Mouse (Mus musculus) kidney, postnatal 0 days (tissue): ENCODE results near the gene Plin5. TPM values are rescaled to one million over a fixed set of nuclear protein-coding genes. Genes with fewer than 3 reads are reported as not detected.

Source experiments
- ATAC-seq: fragments of 200-750 bp; cut with Nextera tagmentation; replicated peaks from 2 replicates; pipeline ENCODE4 v1.8.0; 2017; ENCODE audit warnings: low read depth, moderate number of reproducible peaks, moderate TSS enrichment, moderate library complexity; ENCODE audit not compliant: low FRiP score
- DNase-seq: peaks from one replicate; pipeline ENCODE4 v3.0.0-alpha.2; 2016; ENCODE audit warnings: low spot score
- H3K27ac ChIP-seq: fragments of 300-500 bp; sonication (generic); 2 replicates; pipeline ENCODE4 v1.5.1; 2014; ENCODE audit warnings: mild to moderate bottlenecking
- H3K27me3 ChIP-seq: fragments of 300-500 bp; sonication (generic); 2 replicates; pipeline ENCODE4 v1.6.1; 2014; ENCODE audit warnings: low read length, mixed read lengths; ENCODE audit not compliant: insufficient read depth
- H3K36me3 ChIP-seq: fragments of 300-500 bp; sonication (generic); 2 replicates; pipeline ENCODE4 v1.6.1; 2014; ENCODE audit warnings: low read length, mixed read lengths; ENCODE audit not compliant: insufficient read depth
- H3K4me1 ChIP-seq: fragments of 300-500 bp; sonication (generic); replicated peaks from 2 replicates; pipeline ENCODE4 v1.6.1; 2014; ENCODE audit warnings: antibody characterized with exemption, low read length, mixed read lengths; ENCODE audit not compliant: insufficient read depth
- H3K4me2 ChIP-seq: fragments of 300-500 bp; sonication (generic); 2 replicates; pipeline ENCODE4 v1.6.1; 2014; ENCODE audit warnings: mild to moderate bottlenecking, low read length, moderate library complexity, mixed read lengths
- H3K4me3 ChIP-seq: fragments of 300-500 bp; sonication (generic); replicated peaks from 2 replicates; pipeline ENCODE4 v1.5.1; 2014; ENCODE audit warnings: low read depth, low read length
- H3K9ac ChIP-seq: fragments of 300-500 bp; sonication (generic); 2 replicates; pipeline ENCODE4 v1.6.1; 2014; ENCODE audit warnings: low read depth, low read length
- H3K9me3 ChIP-seq: fragments of 300-500 bp; sonication (generic); replicated peaks from 2 replicates; pipeline ENCODE4 v1.6.1; 2016; ENCODE audit warnings: low read length, inconsistent platforms, mixed read lengths
- CTCF ChIP-seq: IDR thresholded peaks from 2 replicates; pipeline ENCODE4 v1.5.1; 2016; ENCODE audit warnings: antibody characterized with exemption, low read depth, mild to moderate bottlenecking, moderate library complexity
- WGBS: fragments of 180-500 bp; shearing (Covaris S2); extraction: QIAGEN DNeasy Blood & Tissue Kit; methylation state at CpG from one replicate; pipeline ENCODE4 v1.1.7; 2014; 5-methylcytosine and 5-hydroxymethylcytosine counted together
- polyA plus RNA-seq: library from polyadenylated mRNA; unstranded; fragments of >200 nt; fragmentation: Nextera tagmentation; extraction: Ambion mirVana; gene quantifications from 2 replicates; pipeline ENCODE4 v1.2.1, GENCODE M21; 2015

Gene Plin5
- polyA plus RNA-seq, 1 experiment from 2014 or later = 1.3 TPM

DNA sequence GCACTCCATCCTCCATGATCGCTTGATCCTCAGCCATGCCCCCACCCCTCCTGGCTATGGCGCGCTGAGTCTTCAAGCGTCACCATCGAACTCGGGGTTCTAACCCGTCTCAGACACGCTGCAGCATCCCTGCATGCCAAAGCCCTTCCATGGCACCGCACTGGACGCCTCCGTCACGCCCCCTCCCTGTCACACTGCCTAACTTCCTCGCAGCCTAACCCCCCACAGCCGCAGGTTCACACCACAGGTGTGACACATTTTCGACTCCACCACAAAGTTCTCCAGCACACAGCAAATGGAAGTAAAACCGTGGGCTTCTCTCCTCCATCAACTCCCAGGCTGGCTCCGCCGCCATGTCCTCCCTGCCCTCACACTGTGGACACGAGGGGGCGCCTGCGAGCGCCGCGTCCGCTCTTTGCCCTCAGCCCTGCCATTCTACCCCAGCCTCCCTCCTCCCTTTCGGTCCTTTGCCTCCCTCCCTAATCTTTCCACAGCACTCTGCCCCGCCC lies 17.1 kb upstream of the Plin5 start:
- ATAC-seq (peak; percentile 9; the same call in 1 of the 2 replicates), DNase-seq (peak; percentile 51)
- H3K4me1 ChIP-seq = peaks cover 18% of the 10 kb centered on the region
- H3K27me3 ChIP-seq = 0 out of 2 replicates have a peak, but pooled peaks cover 4% of the 10 kb centered on the region
- peak overlapping the region; percentile 47 for H3K9ac ChIP-seq
- H3K4me3 ChIP-seq = peak overlapping the region; percentile 28; the same call in 1 of the 2 replicates
- WGBS = 3% methylated on average over 27 of the region's 27 CpGs
- no peaks in the 10 kb centered on the region for H3K9me3 ChIP-seq
- peak overlapping the region; percentile 72 for H3K4me2 ChIP-seq
- H3K36me3 ChIP-seq = no peaks in the 10 kb centered on the region
- TF ChIP-seq CTCF = peak; percentile 80
- peak overlapping the region; percentile 78; the same call in 1 of the 2 replicates for H3K27ac ChIP-seq

DNA sequence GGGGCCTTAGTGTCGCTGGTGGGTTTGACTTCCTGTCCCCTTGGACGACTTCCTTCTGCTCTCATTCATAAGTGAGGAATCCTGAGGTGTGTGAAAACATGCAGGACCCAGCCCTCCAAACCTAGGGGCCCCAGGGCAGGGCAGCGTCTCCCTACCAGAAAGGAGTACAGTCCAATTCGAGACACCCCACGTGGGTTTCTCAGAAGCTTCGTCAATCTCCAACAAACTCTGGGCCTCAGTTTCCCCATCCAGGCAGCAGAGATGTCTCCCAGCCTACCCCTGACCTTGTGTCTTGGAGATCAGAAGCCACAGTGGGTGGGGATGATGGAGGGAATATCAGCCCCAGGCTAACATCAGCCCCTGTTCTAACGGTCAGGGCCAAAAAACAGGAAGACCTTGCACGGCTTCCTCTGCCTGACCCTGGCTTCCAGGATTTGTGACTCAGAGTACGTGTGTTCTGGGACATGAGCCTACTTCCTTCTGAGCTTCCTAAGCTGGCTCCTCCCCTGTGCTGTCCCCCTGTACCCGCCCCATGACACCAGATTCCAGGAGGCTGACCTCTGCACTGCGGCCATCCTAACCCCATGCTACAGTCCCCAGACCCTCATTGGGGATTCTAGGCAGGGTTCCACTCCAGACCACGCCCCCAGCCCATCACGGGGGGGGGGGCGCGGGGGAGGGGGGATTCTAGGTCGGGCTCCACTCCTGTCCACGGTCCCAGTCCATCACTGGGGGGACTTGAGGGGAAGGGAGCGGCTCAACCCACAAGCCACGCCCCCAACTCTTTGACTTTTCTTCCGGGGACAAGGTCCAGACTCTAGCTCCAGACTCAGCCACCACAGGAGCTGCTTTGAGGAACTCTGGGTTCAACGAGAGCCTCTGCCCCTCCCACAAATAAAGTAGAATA lies 16.3 kb upstream of the Plin5 start:
- H3K4me3 ChIP-seq = peak overlapping the region; percentile 28; the same call in 1 of the 2 replicates
- peak overlapping the region; percentile 78 for H3K27ac ChIP-seq
- H3K36me3 ChIP-seq = no peaks in the 10 kb centered on the region
- no peak for TF ChIP-seq CTCF
- DNase-seq = peak; percentile 80
- H3K27me3 ChIP-seq = no peaks in the 10 kb centered on the region
- peak; percentile 78 for ATAC-seq
- WGBS = 17% methylated on average over 18 of the region's 21 CpGs
- H3K9ac ChIP-seq = peak overlapping the region; percentile 47
- peak overlapping the region; percentile 72 for H3K4me2 ChIP-seq
- peaks cover 17% of the 10 kb centered on the region for H3K4me1 ChIP-seq
- H3K9me3 ChIP-seq = no peaks in the 10 kb centered on the region

DNA sequence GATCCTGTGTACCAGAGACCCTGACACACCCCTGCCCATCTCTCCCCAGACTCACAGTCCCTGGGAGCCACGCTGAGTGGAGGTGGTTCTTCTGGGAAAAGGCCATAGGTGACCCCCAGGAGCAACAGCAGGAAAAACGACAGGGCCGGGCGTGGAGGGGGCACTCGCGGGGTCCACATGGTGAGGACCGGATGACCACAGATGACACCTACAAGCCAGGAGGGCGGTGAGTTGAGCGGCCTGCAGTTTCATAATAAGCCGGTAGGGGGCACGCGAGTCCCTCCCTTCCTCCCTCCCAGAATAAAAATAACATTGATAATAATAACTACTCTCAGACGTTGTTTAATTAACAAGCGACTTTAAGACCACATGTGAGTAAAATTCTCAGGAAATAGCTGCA lies 15.3 kb upstream of the Plin5 start:
- WGBS = 4% methylated on average over 14 of the region's 14 CpGs
- Histone ChIP-seq H3K27me3 (no peaks in the 10 kb centered on the region), H3K9me3 (no peaks in the 10 kb centered on the region), H3K4me2 (peak overlapping the region; percentile 30; the same call in 1 of the 2 replicates), H3K36me3 (no peaks in the 10 kb centered on the region), H3K4me3 (no peak overlapping the region), H3K27ac (no peak overlapping the region), H3K4me1 (peaks cover 9% of the 10 kb centered on the region; the same call in 1 of the 2 replicates), H3K9ac (no peak overlapping the region)
- DNase-seq (peak; percentile 81), ATAC-seq (no peak)
- peak; percentile 86 for TF ChIP-seq CTCF

DNA sequence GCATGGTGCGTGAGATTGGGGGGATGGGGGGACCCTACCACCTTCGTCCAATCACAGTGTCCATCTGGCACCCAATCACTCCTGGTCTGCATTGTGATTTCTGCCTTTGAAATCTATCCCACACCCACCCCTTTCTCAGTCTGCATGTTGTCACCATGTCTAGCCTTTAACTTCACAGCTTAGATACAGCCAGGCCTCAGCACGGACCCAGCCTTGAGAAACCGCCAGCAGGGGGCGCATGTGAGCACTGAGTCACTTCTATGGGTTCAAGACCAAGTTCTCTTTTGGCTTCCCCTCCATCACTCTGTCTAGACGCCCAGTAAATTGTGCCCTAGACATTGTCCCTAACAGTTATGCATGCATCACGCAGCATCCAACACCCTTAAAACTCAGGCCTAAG lies 14.4 kb upstream of the Plin5 start:
- H3K36me3 ChIP-seq = no peaks in the 10 kb centered on the region

DNA sequence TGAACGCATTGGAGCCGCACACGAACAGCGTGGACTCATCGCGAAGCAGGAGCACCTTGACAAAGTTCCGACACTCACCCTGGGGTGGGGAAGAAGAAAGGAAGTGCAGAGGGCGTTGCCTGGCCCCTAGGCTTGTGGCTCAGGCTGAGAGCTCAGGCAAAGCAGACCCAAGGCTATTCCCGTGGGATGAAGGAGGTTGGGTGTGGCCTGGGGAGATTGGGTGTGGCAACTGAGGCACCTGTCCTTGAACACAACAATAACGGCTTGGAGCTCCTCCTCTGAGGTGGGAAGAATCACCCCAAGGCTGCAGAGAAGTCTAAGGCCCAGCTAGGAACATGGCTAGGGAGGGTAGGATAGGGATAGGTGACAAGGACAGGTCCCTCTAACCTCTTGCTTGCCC lies 13.7 kb upstream of the Plin5 start:
- H3K27ac ChIP-seq = no peak overlapping the region
- H3K4me1 ChIP-seq = peaks cover 9% of the 10 kb centered on the region; the same call in 1 of the 2 replicates
- ATAC-seq (no peak), DNase-seq (no peak)
- no peak overlapping the region for H3K4me3 ChIP-seq
- no peaks in the 10 kb centered on the region for H3K9me3 ChIP-seq
- H3K9ac ChIP-seq = no peak overlapping the region
- no peak for TF ChIP-seq CTCF
- H3K4me2 ChIP-seq = no peak overlapping the region
- WGBS = 90% methylated on average over 10 of the region's 10 CpGs
- H3K36me3 ChIP-seq = no peaks in the 10 kb centered on the region
- no peaks in the 10 kb centered on the region for H3K27me3 ChIP-seq

More for the DNA sequence above, 14.4 kb upstream of the Plin5 start:
- H3K4me2 ChIP-seq = no peak overlapping the region
- H3K4me3 ChIP-seq = no peak overlapping the region
- ATAC-seq (no peak; the same call in 1 of the 2 replicates), DNase-seq (peak; percentile 50)
- peaks cover 9% of the 10 kb centered on the region; the same call in 1 of the 2 replicates for H3K4me1 ChIP-seq
- H3K9ac ChIP-seq = no peak overlapping the region
- no peaks in the 10 kb centered on the region for H3K9me3 ChIP-seq
- no peak overlapping the region for H3K27ac ChIP-seq
- WGBS = 43% methylated on average over 7 of the region's 7 CpGs
- TF ChIP-seq CTCF = peak; percentile 77
- no peaks in the 10 kb centered on the region for H3K27me3 ChIP-seq

DNA sequence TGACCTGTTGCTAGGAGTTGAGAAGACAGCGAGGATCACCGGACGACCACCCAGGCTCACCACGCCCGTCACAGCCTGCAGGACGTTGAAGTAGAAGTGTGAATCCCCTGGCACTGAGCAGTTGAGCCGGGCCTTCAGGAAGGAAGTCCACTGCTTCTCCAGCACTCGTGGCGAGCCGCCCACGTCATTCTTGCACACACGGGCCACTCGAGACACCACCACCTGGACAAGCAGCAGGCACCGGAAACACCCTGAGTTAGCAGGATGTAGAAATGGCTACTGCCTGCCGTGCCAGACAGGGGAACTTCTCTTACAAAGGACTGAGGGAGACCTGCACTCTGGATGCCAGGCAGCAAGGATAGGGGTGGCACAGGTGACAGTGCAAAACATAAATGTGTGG lies 10.8 kb upstream of the Plin5 start:
- Histone ChIP-seq H3K27ac (no peak overlapping the region), H3K4me2 (no peak overlapping the region), H3K9me3 (no peaks in the 10 kb centered on the region), H3K4me3 (no peak overlapping the region), H3K9ac (no peak overlapping the region), H3K36me3 (no peaks in the 10 kb centered on the region), H3K4me1 (0 out of 2 replicates have a peak, but pooled peaks cover 5% of the 10 kb centered on the region), H3K27me3 (peaks cover 9% of the 10 kb centered on the region; the same call in 1 of the 2 replicates)
- no peak for DNase-seq
- ATAC-seq = no peak
- 69% methylated on average over 15 of the region's 15 CpGs for WGBS
- TF ChIP-seq CTCF = no peak
